Mouse (Mus musculus): ENCODE measurements around the gene Kcnk16.
"Not testable (repeated sequence)": the region's sequence is repeated elsewhere in the genome, so short reads cannot be mapped to it uniquely, and the experiment has no call there.

The Kcnk16 gene

GRCm38 (mm10) chr14:20269082-20269809, at the start of gene Kcnk16:
Gene Kcnk16 (minus strand): TSS chr14:20269199.
- no peak for DNase-seq

GRCm38 (mm10) chr14:20315137-20315536, 46.1 kb upstream of the Kcnk16 start:
- no peak for DNase-seq

GRCm38 (mm10) chr14:20305085-20305484, 36.1 kb upstream of the Kcnk16 start:
- not testable (repeated sequence) for DNase-seq

- no peak for DNase-seq
Observed at GRCm38 (mm10) chr14:20298131-20298530, 29.1 kb upstream of the Kcnk16 start.

DNA sequence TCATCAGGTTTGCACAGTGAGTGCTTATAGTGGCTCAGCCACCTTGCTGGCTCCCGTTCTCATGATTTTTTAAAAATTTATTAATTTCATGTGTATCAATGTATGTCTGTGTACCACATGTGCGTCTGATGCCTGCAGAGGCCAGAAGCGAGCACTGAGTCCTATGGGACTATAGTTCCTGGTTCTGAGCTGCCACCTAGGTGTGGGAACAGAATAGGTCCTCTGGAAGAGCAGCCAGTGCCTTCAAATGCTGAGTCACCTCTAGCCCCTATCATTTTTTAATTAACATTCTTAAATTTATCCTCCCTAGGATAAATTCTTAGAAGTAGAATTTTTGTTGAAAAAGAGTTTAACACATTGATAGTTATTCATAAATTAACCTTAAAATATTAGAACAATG, 28.6 kb upstream of the Kcnk16 start:
- DNase-seq = no peak

GRCm38 (mm10) chr14:20294947-20295346, 25.9 kb upstream of the Kcnk16 start:
- no peak for DNase-seq

DNA sequence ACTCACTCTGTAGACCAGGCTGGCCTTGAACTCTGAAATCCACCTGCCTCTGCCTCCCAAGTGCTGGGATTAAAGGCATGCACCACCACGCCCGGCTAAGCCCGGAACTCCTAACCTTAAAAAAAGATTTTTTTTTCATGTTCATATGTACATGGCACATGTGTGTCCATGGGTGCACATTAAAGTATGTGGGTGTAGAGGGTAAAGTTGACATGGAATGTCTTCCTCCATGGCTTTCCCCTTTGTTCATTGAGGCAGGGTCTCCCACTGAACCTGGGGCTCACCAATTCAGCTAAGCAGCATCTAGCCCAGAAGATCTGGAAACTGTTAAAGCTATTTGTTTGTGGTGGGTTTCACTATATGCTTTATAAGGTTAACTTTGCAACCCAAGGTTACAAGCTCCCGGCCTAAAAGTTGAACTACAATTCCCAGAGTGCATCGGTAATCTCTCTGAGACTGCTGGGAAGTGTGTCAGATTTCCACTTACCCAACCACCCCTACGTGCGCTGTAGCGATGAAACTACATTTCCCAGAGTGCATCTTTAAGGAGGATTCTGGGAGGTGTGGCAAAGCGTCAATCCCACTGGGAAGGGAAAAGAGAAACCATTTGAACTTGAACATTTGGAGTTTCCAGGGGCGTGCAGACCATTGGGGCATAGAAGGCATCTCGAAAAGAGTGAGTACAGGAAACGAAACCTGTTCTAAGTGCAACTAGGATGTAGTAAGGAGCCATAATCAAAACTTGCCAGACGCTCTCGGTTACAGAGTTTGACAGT, 25.3 kb upstream of the Kcnk16 start, which contains the start of gene Nudt13:
Nudt13 (plus strand) TSS at position 581 of the 776 bp plus-strand sequence.
- peak; percentile 92 for DNase-seq

DNA sequence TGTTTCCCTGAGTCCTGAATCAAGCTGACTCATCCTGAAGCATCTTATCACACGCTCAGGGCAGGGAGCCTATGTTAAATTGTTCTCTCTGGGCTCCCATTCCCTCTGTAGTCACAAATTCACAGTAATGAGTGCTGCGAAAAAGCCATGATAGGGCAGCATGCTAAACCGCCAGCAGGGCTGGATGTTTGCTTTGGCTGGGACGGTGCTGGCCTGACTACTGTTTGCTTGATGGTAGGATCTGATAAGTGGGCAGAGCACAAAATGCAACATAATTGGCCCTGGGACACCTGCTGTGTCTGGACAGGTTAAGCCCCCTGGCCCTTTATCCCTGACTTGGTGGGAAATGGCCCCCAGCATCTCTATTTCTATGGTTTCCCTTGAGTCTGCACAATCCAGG, 22.4 kb upstream of the Kcnk16 start:
- no peak for DNase-seq

DNA sequence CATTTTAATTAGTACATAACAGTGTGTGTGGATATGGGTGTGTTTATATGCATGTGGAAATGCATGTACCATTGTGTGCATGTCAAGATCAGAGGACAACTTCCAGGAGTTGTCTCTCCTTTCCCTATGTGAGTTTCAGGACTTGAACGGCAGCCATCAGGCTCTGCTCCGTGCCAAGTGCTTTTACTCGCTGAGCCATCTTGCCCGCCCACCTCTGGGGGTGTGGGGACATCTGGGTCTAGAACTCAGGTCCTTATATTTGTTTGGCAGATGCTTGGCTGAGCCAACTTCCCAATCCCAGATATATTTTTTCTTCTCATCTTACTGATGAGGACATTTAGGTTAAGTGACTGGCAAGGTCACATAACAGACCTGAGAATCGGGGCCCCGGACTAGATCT, 578 bp downstream of the Kcnk16 start:
- DNase-seq = no peak

DNA sequence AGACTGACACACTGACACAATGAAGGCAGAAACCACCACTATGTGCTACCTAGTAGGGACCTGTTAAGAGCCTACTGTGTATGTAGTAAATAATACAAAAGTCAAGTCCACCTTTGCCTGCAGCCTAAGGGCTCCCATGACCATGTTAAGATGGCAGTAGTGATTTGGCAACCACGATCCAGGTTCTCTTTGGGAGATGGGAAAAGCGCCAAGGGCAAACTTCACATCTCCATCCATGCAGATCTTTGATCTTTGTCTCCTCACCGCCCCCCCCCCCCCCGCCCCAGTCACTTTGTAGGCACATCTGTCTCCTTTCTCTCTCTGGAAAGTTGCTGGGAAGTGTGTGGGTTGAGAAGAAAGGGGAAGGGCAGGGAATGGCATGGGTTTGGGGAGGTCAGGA, 6.7 kb downstream of the Kcnk16 start:
- no peak for DNase-seq

- peak; percentile 70 for DNase-seq
Observed at GRCm38 (mm10) chr14:20258185-20259113, 10.6 kb downstream of the Kcnk16 start.

GRCm38 (mm10) chr14:20250237-20251171, 18.5 kb downstream of the Kcnk16 start:
- DNase-seq = no peak

GRCm38 (mm10) chr14:20248001-20248400, 21.0 kb downstream of the Kcnk16 start:
- DNase-seq = no peak

DNA sequence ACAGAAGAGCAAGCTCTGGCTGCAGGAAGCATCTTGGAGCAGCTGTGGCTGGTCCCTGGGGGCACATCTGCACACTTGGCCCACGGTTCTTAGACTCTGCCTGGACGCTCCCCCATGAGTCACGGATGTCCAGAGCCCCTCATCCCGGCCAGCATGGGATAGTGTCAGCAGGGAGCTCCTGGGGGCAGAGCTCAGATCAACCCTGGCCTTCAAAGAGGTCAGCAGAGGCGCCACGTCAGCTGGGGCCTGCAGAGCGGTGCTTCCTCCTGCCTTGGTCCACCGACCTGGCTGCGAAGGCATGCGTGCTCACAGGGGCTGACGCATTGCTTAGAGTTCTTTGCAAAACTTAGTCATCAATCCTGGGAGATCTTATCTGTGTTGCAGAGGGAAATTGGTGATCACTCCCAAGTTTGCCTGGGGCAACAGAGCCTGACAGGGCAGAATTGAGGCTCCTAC, 22.2 kb downstream of the Kcnk16 start:
- no peak for DNase-seq

GRCm38 (mm10) chr14:20245861-20246260, 23.1 kb downstream of the Kcnk16 start:
- DNase-seq = no peak

DNA sequence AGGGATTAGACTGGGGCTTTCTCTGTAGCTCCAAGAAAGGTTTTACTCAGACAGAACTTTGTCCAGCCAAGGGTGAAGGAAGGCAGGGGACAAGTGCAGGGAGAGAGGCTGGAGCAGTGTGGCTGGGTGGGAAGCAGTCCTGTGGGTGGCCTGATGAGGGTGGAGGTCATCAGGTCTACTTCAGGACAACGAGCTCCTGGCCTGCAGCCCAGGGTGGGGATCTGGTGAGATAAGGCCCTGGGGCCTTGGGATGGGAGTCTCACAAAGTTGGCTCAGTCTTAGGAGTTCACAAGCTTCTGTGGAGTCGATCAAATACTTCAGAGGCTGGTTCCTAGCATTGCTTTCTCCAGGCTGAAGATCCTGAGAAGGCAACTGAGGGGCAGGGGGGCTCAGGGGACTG, 23.7 kb downstream of the Kcnk16 start:
- DNase-seq = no peak

GRCm38 (mm10) chr14:20243158-20243557, 25.8 kb downstream of the Kcnk16 start:
- no peak for DNase-seq

- no peak for DNase-seq
Observed at GRCm38 (mm10) chr14:20242454-20242853, 26.5 kb downstream of the Kcnk16 start.

DNA sequence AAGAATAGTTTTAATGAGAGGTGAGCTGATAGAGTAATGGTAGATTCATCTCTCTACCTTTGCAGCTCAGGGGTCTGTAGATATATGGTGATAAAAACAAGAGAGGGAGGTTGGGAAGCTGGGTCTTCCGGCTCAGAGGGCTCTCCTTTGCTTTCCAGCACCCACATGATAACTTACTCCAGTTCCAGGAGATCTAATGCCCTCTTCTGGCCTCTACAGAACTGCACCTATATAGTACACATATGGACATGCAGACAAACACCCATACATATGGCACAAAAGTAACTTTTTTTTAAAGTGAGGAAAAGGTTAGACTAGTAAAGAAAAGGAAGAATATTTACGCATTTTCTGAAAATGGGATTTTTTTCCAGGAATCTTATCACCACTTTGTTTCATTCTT, 34.6 kb downstream of the Kcnk16 start:
- DNase-seq = no peak

GRCm38 (mm10) chr14:20233016-20233980, 35.7 kb downstream of the Kcnk16 start:
- peak; percentile 61 for DNase-seq

DNA sequence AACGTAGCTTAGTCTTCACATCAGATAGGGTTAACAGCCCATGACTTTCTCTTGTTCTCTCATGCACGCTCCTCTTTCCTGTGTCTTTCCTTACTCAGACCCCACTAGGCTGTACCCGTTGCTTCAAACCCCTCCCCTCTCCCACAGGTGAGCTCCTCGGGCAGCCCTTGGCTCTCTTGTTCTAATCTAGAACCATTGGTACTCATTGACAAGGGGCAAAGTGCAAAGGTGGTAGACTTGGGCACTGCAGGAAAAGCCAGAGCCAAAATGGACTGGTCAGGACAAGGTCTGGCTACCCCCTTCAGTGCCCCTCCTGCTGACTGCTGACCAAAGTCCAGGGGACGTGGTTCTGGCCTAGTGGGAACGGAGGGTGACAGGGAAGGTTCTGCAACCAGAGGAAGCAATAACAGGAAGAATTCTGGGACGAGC, 38.9 kb downstream of the Kcnk16 start:
- peak; percentile 93 for DNase-seq

Data from kidney, adult 11 months (tissue).